Mouse (Mus musculus) bone marrow, adult 2 months (tissue): ENCODE data around the gene Ulk4. TPM values are rescaled to one million over a fixed set of nuclear protein-coding genes. Genes with fewer than 3 reads are reported as not detected.
A peak's percentile ranks its signal among the peaks of the same experiment; 100 is the strongest.
"Not testable (repeated sequence)": the region's sequence is repeated elsewhere in the genome, so short reads cannot be mapped to it uniquely, and the experiment has no call there.

Experiments used
- H3K27ac ChIP-seq: fragments of 200-500 bp; 2 replicates; pipeline ENCODE4 v1.5.1; 2012; ENCODE audit warnings: low read depth, mild to moderate bottlenecking, control low read depth, inconsistent platforms, low read length; ENCODE audit not compliant: control insufficient read depth, poor library complexity, insufficient read depth
- H3K4me1 ChIP-seq: fragments of 200-500 bp; 2 replicates; pipeline ENCODE4 v1.6.1; 2011; ENCODE audit warnings: low read length; ENCODE audit not compliant: control insufficient read depth, insufficient read depth
- H3K4me3 ChIP-seq: fragments of 200-500 bp; replicated peaks from 2 replicates; pipeline ENCODE3; 2011; ENCODE audit warnings: mild to moderate bottlenecking, low read depth, low read length, control low read depth; ENCODE audit not compliant: control insufficient read depth
- CTCF ChIP-seq: fragments of 200-500 bp; IDR thresholded peaks from 2 replicates; pipeline ENCODE4 v1.5.1; 2011; ENCODE audit warnings: low read length, control low read depth; ENCODE audit not compliant: control insufficient read depth, insufficient read depth
- POLR2A ChIP-seq: fragments of 200-500 bp; IDR thresholded peaks from 2 replicates; pipeline ENCODE4 v1.6.1; 2011; ENCODE audit warnings: low read depth, mild to moderate bottlenecking, control low read depth, low read length, borderline replicate concordance; ENCODE audit not compliant: control insufficient read depth
- WGBS: fragments of 180-500 bp; shearing (Covaris S2); methylation state at CpG from one replicate; pipeline ENCODE4 v1.1.7; 2018; 5-methylcytosine and 5-hydroxymethylcytosine counted together
- polyA plus RNA-seq: library from polyadenylated mRNA; stranded (reverse); fragments of >200 nt; gene quantifications from 2 replicates; pipeline ENCODE4 v1.2.4, GENCODE M21; 2011; ENCODE audit warnings: low replicate concordance; ENCODE audit not compliant: missing spikeins, insufficient read depth, insufficient read length

The Ulk4 gene
- polyA plus RNA-seq, 1 experiment, result not detected

GRCm38 (mm10) chr9:121240242-121240641 lies 36.8 kb downstream of the Ulk4 start:
- H3K4me1 ChIP-seq, result not testable (repeated sequence)
- peak; percentile 38; the same call in 1 of the 2 replicates for TF ChIP-seq CTCF
- 44% methylated on average over 5 of the region's 5 CpGs for WGBS

GRCm38 (mm10) chr9:121239571-121239970 lies 37.4 kb downstream of the Ulk4 start:
- no peak overlapping the region; the same call in 1 of the 2 replicates for H3K27ac ChIP-seq
- no peak overlapping the region for H3K4me3 ChIP-seq
- no peak for TF ChIP-seq POLR2A
- no peak for TF ChIP-seq CTCF
- no peaks in the 10 kb centered on the region for H3K4me1 ChIP-seq
- WGBS, result 81% methylated on average over 6 of the region's 6 CpGs

More at GRCm38 (mm10) chr9:121240242-121240641, 36.8 kb downstream of the Ulk4 start:
- not testable (repeated sequence) for H3K4me3 ChIP-seq, H3K27ac ChIP-seq

GRCm38 (mm10) chr9:121218636-121219035 lies 58.4 kb downstream of the Ulk4 start:
- Histone ChIP-seq H3K4me3 (no peak overlapping the region), H3K27ac (no peak overlapping the region), H3K4me1 (no peaks in the 10 kb centered on the region; the same call in 1 of the 2 replicates)
- TF ChIP-seq POLR2A, result no peak
- TF ChIP-seq CTCF, result no peak
- 85% methylated on average over 11 of the region's 11 CpGs for WGBS

- H3K27ac ChIP-seq, result no peak overlapping the region
- H3K4me3 ChIP-seq, result no peak overlapping the region
- TF ChIP-seq CTCF (no peak), POLR2A (no peak)
- WGBS, result 49% methylated on average over 10 of the region's 10 CpGs
- H3K4me1 ChIP-seq, result no peaks in the 10 kb centered on the region; the same call in 1 of the 2 replicates
Observed at GRCm38 (mm10) chr9:121218230-121218629, 58.8 kb downstream of the Ulk4 start.

GRCm38 (mm10) chr9:121217742-121218141 lies 59.3 kb downstream of the Ulk4 start:
- WGBS, result 76% methylated on average over 10 of the region's 10 CpGs
- Histone ChIP-seq H3K4me1 (no peaks in the 10 kb centered on the region; the same call in 1 of the 2 replicates), H3K4me3 (no peak overlapping the region), H3K27ac (no peak overlapping the region)
- TF ChIP-seq CTCF (no peak), POLR2A (no peak)

- Histone ChIP-seq H3K4me3 (no peak overlapping the region), H3K4me1 (no peaks in the 10 kb centered on the region; the same call in 1 of the 2 replicates), H3K27ac (no peak overlapping the region)
- WGBS, result 79% methylated on average over 20 of the region's 20 CpGs
- no peak for TF ChIP-seq POLR2A
- no peak for TF ChIP-seq CTCF
Observed at GRCm38 (mm10) chr9:121216536-121217320, 60.3 kb downstream of the Ulk4 start.

GRCm38 (mm10) chr9:121215349-121216000 lies 61.5 kb downstream of the Ulk4 start:
- Histone ChIP-seq H3K4me3 (no peak overlapping the region), H3K4me1 (no peaks in the 10 kb centered on the region; the same call in 1 of the 2 replicates), H3K27ac (no peak overlapping the region)
- WGBS, result 24% methylated on average over 3 of the region's 3 CpGs
- peak; percentile 89 for TF ChIP-seq CTCF
- TF ChIP-seq POLR2A, result no peak

GRCm38 (mm10) chr9:121212322-121212721 lies 64.7 kb downstream of the Ulk4 start:
- TF ChIP-seq POLR2A (no peak), CTCF (0 out of 2 replicates have a peak, but pooled peaks have one; percentile 18)
- H3K4me3 ChIP-seq, result no peak overlapping the region
- WGBS, result 48% methylated on average over 3 of the region's 3 CpGs
- no peaks in the 10 kb centered on the region for H3K4me1 ChIP-seq
- H3K27ac ChIP-seq, result no peak overlapping the region

GRCm38 (mm10) chr9:121205046-121205445 lies 72.0 kb downstream of the Ulk4 start:
- Histone ChIP-seq H3K4me3 (no peak overlapping the region), H3K27ac (no peak overlapping the region), H3K4me1 (no peaks in the 10 kb centered on the region)
- 85% methylated on average over 7 of the region's 7 CpGs for WGBS
- TF ChIP-seq POLR2A (no peak), CTCF (no peak)
